Mouse (Mus musculus): ENCODE measurements around the gene Adamts12. TPM values are rescaled to one million over a fixed set of nuclear protein-coding genes. Genes with fewer than 3 reads are reported as not detected.

Gene Adamts12
- polyA plus RNA-seq (2017; shearing (Covaris generic)), result not detected

DNA sequence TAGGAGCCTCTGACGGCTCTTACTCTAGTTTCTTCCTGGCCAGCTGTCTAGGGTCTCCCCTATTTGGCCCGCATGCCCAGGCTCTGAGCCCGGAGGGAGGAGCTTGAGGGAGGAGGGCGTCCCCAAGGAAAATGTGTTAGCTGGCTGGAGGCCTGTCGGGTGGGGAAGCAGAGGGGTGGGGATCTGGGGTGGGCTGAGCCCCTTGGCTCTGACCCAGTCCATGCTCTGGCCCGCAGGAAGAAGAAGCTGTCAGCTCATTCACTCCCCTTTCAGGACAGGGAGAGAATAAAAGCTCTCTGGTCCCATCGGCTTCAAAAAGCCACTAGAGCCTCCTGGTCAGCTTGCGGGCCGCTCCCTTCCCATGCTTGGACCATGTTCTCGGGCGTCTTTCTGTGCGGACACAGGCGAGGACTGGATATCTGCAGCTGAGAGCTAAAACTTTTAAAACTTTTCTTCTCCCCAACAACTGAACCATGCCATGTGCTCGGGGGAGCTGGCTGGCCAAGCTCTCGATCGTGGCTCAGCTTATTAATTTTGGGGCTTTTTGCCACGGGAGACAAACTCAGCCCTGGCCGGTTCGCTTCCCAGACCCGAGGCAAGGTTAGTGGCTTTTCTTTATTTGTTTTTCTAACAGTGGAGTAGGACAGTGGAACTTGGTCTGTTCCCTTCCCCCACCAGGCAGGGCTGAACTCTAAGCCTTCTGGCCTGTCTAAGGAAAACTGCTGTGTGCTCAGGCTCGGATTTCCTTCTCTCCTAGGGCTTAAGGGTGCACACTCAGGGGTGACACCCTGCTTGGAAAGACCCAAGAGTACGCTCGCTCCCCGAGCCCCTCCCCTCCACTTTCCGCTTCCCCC is at the start of gene Adamts12:
Gene Adamts12 (plus strand): TSS at position 233 of the 854 bp plus-strand sequence.

DNA sequence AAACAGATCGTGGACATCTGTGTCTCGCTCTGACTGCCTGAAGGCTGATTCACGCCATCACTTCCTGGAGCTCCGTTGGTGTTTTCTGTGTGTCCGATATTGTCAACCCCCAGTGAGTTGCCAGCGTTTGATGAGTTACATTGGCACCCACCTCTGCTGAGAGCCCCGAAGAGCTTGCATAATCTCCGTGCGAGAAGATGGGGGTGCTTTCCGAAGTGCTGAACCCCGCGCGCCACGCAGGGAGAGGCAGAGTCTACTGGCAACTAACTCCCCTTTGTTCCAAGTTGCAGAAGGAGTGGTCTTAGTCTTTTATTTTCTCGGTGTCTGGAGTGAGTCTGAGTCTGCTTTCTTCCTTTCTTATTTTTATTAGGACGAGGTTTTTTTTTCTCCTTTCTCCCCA is 26.9 kb upstream of the Adamts12 start, which contains the start of gene Rxfp3:
Gene Rxfp3 (minus strand): TSS at position 281 of the 400 bp plus-strand sequence.

Other genes with a start within 250 kb of the Adamts12 start
- 0.16 TPM for gene C1qtnf3, start 112.5 kb upstream of the Adamts12 start, polyA plus RNA-seq (2017; shearing (Covaris generic))
- gene Amacr, start 83.0 kb upstream of the Adamts12 start, polyA plus RNA-seq (2017; shearing (Covaris generic)), result 3.4 TPM
- gene Slc45a2, start 64.1 kb upstream of the Adamts12 start, polyA plus RNA-seq (2017; shearing (Covaris generic)), result not detected
- gene Rxfp3, start 26.8 kb upstream of the Adamts12 start, polyA plus RNA-seq (2017; shearing (Covaris generic)), result not detected